Mouse (Mus musculus): Measurements from ENCODE around the gene Btbd3.

The Btbd3 gene

GRCm38 (mm10) chr2:138405753-138406528 lies 149.6 kb downstream of the Btbd3 start:
- DNase-seq, result no peak

DNA sequence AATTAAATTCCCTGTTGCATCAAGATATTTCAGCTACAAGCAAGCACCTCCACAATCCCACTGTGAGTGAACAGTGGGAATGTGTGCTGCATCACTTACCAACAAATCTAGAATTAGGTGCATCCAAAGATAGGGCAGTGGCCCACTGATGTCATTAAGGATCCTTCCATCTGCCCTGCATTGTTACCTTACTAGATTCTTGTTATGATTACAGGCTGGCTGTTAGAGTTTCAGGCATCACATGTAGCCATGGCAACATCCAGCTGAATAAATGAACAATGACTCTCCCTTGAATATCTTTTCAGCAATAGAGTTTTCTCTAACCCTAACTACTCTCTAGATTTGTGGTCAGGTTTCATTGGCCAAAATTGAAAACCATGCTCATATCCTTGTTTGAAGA lies 150.3 kb downstream of the Btbd3 start:
- no peak for DNase-seq

GRCm38 (mm10) chr2:138412537-138412936 lies 156.2 kb downstream of the Btbd3 start:
- DNase-seq, result no peak

DNA sequence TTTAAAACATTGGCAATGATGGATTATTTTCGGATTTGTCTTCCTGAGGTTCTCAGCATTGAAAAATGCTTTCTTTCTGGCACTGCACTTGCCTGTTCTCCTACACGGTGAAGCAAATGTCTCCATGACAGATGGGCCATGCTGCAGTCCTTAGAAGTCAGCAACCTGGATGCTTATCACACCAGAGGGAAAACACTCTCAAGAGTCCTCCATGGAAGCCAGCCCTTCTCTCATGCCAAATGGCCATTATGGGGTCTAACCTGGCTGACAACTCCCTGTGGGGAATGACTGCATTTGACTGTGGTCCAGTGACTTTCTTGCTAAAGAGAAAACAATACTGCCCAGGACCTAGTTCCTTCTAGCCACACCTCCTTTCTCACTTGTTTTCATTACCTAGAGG lies 166.0 kb downstream of the Btbd3 start:
- no peak for DNase-seq

DNA sequence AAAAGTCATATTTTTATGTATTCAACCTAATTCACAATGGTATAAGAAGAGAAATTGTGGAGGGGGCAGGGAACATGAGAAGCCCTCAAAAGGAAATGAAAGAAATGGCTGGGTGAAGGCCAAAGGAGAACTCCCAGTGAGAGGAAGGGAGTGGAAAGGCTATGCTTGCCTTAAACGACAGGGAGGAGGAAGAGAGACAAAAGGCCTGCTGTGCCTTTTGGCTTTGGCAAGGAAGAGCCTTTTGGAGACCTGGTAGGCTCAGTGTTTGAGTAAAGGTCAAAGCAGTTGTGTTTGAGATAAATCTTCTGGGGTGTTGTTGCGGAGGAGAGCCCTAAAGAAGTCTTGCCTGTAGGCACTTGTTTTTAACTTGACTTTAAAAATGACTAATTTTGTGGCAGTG lies 175.6 kb downstream of the Btbd3 start:
- DNase-seq, result no peak

DNA sequence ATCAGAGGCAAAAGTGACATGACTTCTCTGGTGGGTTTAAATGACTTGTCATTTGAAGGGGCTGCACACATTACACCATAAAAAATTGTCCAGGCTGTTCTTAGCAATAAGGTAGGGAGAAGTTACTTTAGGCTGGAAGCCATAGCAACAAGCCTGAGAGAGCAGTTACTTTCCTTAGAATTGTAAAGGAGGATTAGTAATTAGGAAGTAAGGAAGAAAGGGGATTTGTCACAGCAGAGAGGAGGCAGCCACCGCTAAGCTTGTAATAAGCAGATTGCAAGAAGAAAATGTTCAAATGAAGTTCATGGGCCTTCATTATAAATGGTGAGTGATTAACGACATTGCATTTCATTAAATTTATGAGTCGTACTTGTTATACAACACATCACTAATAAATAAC lies 190.1 kb downstream of the Btbd3 start:
- no peak for DNase-seq

DNA sequence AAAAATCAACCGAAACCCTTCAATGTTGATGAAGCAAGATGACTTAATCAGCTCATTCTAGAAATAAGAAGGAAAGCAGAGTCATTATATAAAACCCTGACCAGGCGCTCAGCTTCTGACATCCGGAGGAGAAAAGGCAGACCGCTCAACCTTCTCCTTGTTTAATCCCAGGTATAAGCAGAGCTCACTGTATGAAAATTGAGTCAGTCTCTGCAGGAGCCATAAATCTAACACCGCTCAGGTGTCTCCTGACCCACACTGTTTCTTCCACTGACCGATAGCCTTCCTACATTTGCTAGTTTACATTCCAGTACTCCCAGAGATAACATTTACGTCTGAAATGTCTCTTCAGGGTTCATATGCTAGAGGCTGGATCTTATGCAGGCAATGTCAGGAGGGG lies 190.6 kb downstream of the Btbd3 start:
- DNase-seq, result no peak

DNA sequence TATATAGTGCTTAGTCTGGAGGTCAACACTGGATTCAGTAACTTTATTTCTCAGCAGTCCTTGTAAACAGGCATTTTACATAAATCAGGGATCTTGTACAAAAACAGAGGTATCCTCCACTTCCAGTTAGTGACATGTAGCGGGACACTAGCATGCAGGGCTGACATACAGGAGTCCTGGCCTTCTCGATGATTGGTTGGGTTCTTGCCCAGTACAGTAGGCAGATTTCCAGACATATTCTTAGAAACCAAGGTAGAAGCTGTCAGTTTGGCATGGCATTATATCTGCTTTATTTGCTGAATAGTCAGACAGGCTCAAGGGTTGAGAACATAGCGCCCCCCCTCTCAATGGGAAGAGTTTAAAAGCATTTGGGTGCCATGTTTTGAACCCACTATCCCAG lies 191.3 kb downstream of the Btbd3 start:
- no peak for DNase-seq

GRCm38 (mm10) chr2:138468046-138468572 lies 211.7 kb downstream of the Btbd3 start:
- no peak for DNase-seq

- DNase-seq, result no peak
Measured at GRCm38 (mm10) chr2:138473407-138473806, 217.0 kb downstream of the Btbd3 start.

GRCm38 (mm10) chr2:138476486-138476885 lies 220.1 kb downstream of the Btbd3 start:
- no peak for DNase-seq

- no peak for DNase-seq
Measured at GRCm38 (mm10) chr2:138477278-138477677, 220.9 kb downstream of the Btbd3 start.

DNA sequence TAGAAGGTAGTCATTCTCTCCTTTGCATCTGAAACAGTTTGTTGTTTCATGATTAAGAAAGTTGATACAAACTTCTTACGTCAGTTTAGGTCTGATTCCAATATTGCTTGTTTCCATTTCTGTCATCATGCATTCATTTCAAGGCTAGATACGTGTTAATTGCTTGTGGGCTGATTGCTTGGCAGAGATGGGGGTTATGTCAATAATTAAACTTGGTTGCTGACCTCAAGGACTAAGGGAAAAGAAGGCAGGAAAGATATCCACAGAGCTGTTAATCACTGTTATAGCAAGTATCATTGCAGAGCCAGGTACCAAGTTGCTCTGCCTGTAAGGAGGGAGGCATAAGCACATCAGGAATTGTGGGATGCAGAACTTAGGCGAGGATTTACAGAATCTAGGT lies 226.2 kb downstream of the Btbd3 start:
- DNase-seq, result no peak

- DNase-seq, result no peak
Measured at GRCm38 (mm10) chr2:138484871-138485270, 228.5 kb downstream of the Btbd3 start.

GRCm38 (mm10) chr2:138490688-138491405 lies 234.5 kb downstream of the Btbd3 start:
- DNase-seq, result no peak

DNA sequence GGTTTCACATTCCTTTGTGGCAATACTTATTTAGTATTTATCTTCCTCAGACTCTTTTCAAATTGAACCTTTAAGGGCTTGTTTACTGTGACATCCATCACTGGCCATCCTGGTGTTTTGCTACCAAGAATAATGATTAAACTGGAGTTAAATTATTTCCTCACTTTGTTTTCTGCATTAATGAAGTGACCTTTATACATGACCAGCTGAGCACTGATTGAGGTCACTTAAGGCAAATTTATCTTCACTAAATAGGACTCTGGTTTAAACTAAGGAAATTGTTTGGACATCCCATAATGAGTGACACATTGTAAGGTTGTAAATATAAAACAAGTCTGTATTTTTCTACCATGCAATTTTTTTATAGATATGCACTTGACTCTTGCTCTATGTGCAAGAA lies 235.8 kb downstream of the Btbd3 start:
- no peak for DNase-seq

DNA sequence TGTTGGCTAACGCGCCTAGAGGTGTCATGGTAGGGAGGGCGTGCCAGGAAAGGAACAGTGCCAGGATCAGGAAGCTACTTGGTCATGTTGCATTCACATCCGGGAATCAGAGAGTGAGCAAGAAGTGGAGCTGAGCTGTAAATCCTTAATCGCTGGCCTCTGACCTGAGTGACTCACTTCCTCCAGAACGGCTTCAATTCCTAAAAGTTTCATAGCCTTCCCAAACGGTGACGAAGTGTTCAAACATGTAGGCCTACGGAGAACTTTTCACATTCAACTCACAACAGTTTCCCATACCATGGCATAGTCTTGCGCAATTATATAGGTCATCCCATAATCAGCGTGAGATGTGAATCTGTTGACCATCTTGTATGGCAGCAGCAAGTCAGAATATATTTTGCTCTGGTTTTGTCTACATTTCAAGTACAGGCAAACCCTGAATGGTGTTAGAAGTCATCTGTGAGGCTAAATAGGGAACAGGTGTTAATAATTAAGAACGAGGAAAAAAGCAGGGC lies 247.6 kb downstream of the Btbd3 start:
- no peak for DNase-seq

DNA sequence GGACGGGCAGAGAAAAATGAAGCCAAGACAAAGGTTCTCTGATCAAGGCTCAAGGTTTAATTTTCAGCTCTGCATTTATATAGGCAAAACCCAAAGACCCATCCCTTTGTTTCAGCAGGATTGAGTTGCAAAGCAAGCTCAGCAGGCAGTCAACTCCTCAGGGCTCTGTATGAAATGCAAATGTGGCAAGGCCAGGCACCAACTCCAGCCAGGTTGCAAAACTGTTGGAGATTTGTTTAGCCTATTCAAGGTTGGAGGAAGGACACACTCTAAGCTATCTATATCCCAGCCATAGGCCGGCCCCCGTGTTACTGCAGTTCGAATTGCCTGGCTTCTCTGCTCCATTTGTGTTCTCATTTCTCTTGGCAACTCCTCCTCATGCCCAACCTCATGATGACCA lies 259.2 kb downstream of the Btbd3 start:
- DNase-seq, result no peak

DNA sequence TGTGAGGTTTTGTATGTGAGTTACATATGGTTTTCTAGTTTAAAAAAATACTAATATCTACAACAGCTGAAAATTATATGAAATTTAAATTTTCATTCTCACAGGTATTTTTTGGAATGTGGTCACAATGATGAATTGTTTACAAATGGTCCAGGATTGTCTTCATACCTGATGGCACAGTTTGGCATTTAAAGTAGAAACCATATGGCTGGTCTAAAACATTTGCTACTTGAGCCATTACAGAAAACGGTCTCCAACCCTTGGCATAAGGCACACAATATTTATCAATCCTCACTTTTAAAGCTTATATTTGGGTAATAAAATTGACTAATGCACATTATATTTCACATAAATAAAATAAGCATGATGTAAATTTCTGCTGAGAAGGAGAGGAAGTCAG lies 272.1 kb downstream of the Btbd3 start:
- DNase-seq, result no peak

GRCm38 (mm10) chr2:138531160-138531967 lies 275.0 kb downstream of the Btbd3 start:
- DNase-seq, result no peak

- no peak for DNase-seq
Measured at GRCm38 (mm10) chr2:138531992-138532391, 275.6 kb downstream of the Btbd3 start.

- DNase-seq, result no peak
Measured at GRCm38 (mm10) chr2:138539655-138540054, 283.3 kb downstream of the Btbd3 start.

GRCm38 (mm10) chr2:138548990-138549389 lies 292.6 kb downstream of the Btbd3 start:
- DNase-seq, result no peak

Data from thymus, postnatal 4 days (tissue).